Comparison of ENCODE assay signal across 27 mouse cellular contexts in the genomic region with DNA sequence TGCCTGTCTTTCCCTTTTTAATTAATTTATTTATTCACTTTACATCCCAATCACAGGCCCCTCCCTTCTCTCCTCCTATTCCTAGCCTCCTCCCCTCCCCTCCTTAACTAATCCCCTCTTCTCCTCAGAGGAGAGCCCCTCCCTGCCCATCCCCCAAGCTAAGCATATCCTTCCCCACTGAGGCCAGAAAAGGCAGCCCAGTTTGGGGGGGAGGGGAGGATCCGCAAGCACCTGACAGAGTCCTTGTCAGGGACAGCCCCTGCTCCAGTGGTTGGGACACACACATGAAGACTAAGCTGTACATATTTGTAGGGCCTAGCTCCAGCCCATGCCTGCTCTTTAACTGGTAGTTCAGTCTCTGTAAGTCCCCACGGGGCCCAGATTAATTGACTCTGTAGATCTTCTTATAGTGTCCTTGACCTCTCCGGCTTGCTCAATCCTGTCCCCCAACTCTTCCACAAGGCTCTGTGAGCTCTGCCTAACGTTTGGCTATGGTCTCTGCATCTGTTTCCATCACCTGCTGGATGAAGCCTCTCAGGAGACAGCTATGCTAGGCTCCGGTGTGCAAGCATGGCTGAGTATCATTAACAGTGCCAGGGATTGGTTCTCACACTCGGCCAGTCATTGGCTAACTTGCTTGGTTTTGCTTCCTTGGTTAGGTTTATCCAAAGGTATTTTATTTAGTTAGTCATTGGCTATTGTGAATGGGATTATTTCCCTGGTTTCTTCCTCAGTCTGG. TPM values are rescaled to one million over a fixed set of nuclear protein-coding genes. Genes with fewer than 3 reads are reported as not detected.
DNase-seq lines count a peak whose midpoint lies in the region; ATAC-seq and TF ChIP-seq lines count a peak whose summit lies in the region.
"Had no signal": no experiment of that assay in that cellular context is flagged by ENCODE, and none has a peak within 500 bp of the region (broad histone marks: within the 10 kb centered on the region; RNA-seq: fewer than 3 reads in every experiment).

No protein-coding gene starts in this region.

- no peaks in the 10 kb centered on the region for H3K27me3 ChIP-seq in forebrain, embryonic 11.5 days (ENCODE audit: control insufficient read depth, insufficient read depth, low read length)
- no peaks in the 10 kb centered on the region for H3K27me3 ChIP-seq in forebrain, embryonic 10.5 days (ENCODE audit: poor library complexity, severe bottlenecking)
- H3K27me3 ChIP-seq in midbrain, embryonic 11.5 days (ENCODE audit: control insufficient read depth, insufficient read depth, low read length) = no peaks in the 10 kb centered on the region
- no peaks in the 10 kb centered on the region for H3K27me3 ChIP-seq in midbrain, embryonic 15.5 days (replicated peaks)
- H3K27me3 ChIP-seq in liver, postnatal 0 days (ENCODE audit: insufficient read depth, low read length) = no peaks in the 10 kb centered on the region
- H3K27me3 ChIP-seq: embryonic facial prominence, embryonic 12.5 days; hindbrain, embryonic 13.5 days; neural tube, embryonic 13.5 days had no signal

- no peak overlapping the region for H3K4me3 ChIP-seq in forebrain, embryonic 11.5 days (ENCODE audit: low read depth, low read length)
- H3K4me3 ChIP-seq in forebrain, embryonic 10.5 days = no peak overlapping the region
- no peak overlapping the region for H3K4me3 ChIP-seq in midbrain, embryonic 11.5 days (ENCODE audit: low read depth, low read length)
- H3K4me3 ChIP-seq in midbrain, embryonic 15.5 days = no peak overlapping the region
- H3K4me3 ChIP-seq in liver, postnatal 0 days (ENCODE audit: low read depth, low read length) = no peak overlapping the region
- H3K4me3 ChIP-seq: embryonic facial prominence, embryonic 12.5 days; hindbrain, embryonic 13.5 days; neural tube, embryonic 13.5 days had no signal

- H3K36me3 ChIP-seq in forebrain, embryonic 11.5 days (ENCODE audit: control insufficient read depth, insufficient read depth, low read length) = no peaks in the 10 kb centered on the region; the same call in 1 of the 2 replicates
- H3K36me3 ChIP-seq in forebrain, embryonic 10.5 days (replicated peaks) = peaks cover 58% of the 10 kb centered on the region
- H3K36me3 ChIP-seq in midbrain, embryonic 11.5 days (ENCODE audit: control insufficient read depth, insufficient read depth, low read length) = no peaks in the 10 kb centered on the region
- H3K36me3 ChIP-seq in midbrain, embryonic 15.5 days (replicated peaks) = no peaks in the 10 kb centered on the region
- no peaks in the 10 kb centered on the region for H3K36me3 ChIP-seq in liver, postnatal 0 days (replicated peaks; ENCODE audit: insufficient read depth, low read length)
- H3K36me3 ChIP-seq: hindbrain, embryonic 13.5 days had no signal

- no peak overlapping the region for H3K27ac ChIP-seq in forebrain, embryonic 11.5 days (ENCODE audit: low read depth, low read length)
- no peak overlapping the region for H3K27ac ChIP-seq in forebrain, embryonic 10.5 days
- no peak overlapping the region for H3K27ac ChIP-seq in midbrain, embryonic 11.5 days (ENCODE audit: low read depth, low read length)
- no peak overlapping the region for H3K27ac ChIP-seq in midbrain, embryonic 15.5 days
- no peak overlapping the region for H3K27ac ChIP-seq in liver, postnatal 0 days (ENCODE audit: low read depth)
- H3K27ac ChIP-seq: embryonic facial prominence, embryonic 12.5 days; hindbrain, embryonic 13.5 days; liver, embryonic 14.5 days; neural tube, embryonic 13.5 days had no signal

- ATAC-seq in forebrain, embryonic 11.5 days (replicated peaks; ENCODE audit: low FRiP score) = peak; percentile 24; the same call in 1 of the 2 replicates
- peak; percentile 84 for ATAC-seq in midbrain, embryonic 11.5 days (ENCODE audit: low FRiP score)
- ATAC-seq in midbrain, embryonic 15.5 days (replicated peaks) = no peak
- no peak for ATAC-seq in liver, postnatal 0 days

- peak overlapping the region; percentile 35; the same call in 1 of the 2 replicates for H3K9ac ChIP-seq in forebrain, embryonic 11.5 days (ENCODE audit: low read length)
- no peak overlapping the region for H3K9ac ChIP-seq in midbrain, embryonic 11.5 days (ENCODE audit: low read length)
- H3K9ac ChIP-seq in midbrain, embryonic 15.5 days = no peak overlapping the region
- H3K9ac ChIP-seq in liver, postnatal 0 days (replicated peaks) = no peak overlapping the region
- H3K9ac ChIP-seq: embryonic facial prominence, embryonic 12.5 days; hindbrain, embryonic 13.5 days; liver, embryonic 14.5 days; lung, embryonic 14.5 days; neural tube, embryonic 13.5 days had no signal

- no peak for TF ChIP-seq EP300 in liver, postnatal 0 days (IDR thresholded peaks at IDR 0.05; ENCODE audit: low read depth)

- 37% methylated on average over 6 of the region's 6 CpGs for WGBS in forebrain, embryonic 11.5 days
- 35% methylated on average over 6 of the region's 6 CpGs for WGBS in forebrain, embryonic 10.5 days
- 27% methylated on average over 6 of the region's 6 CpGs for WGBS in midbrain, embryonic 11.5 days
- 26% methylated on average over 6 of the region's 6 CpGs for WGBS in midbrain, embryonic 15.5 days
- 66% methylated on average over 6 of the region's 6 CpGs for WGBS in liver, postnatal 0 days (ENCODE audit: insufficient replicate concordance)

- TF ChIP-seq CTCF in liver, postnatal 0 days (IDR thresholded peaks at IDR 0.05; ENCODE audit: low read depth) = no peak

- DNase-seq in forebrain, embryonic 11.5 days (ENCODE audit: low spot score) = no peak
- no peak for DNase-seq in forebrain, embryonic 10.5 days (ENCODE audit: extremely low spot score, low spot score)
- peak; percentile 86 for DNase-seq in midbrain, embryonic 11.5 days (ENCODE audit: low spot score, missing footprints)
- DNase-seq in R1 (ENCODE audit: low read depth, low spot score) = peak; percentile 94
- DNase-seq in retina, embryonic 14.5 days (ENCODE audit: low spot score) = peak; percentile 7
- DNase-seq in testis, postnatal 10 days (ENCODE audit: low spot score) = no peak
- no peak for DNase-seq in liver, postnatal 0 days
- DNase-seq: adrenal gland, adult 2 months; adrenal gland, postnatal 36 days; cerebellum, adult 18-20 months; cerebellum, postnatal 25 days; gastrocnemius, postnatal 10 days; heart, postnatal 4 days; kidney, adult 11 months; kidney, postnatal 25 days; liver; lung, embryonic 14.5 days; lung, postnatal 14 days; right cerebral cortex, postnatal 14 days; thymus, postnatal 25 days had no signal

- H3K4me2 ChIP-seq in forebrain, embryonic 11.5 days (ENCODE audit: low read depth, low read length, severe bottlenecking) = no peak overlapping the region
- no peak overlapping the region for H3K4me2 ChIP-seq in midbrain, embryonic 11.5 days
- no peak overlapping the region for H3K4me2 ChIP-seq in midbrain, embryonic 15.5 days
- H3K4me2 ChIP-seq in liver, postnatal 0 days (ENCODE audit: low read depth, low read length) = no peak overlapping the region
- H3K4me2 ChIP-seq: embryonic facial prominence, embryonic 12.5 days; heart, embryonic 11.5 days; hindbrain, embryonic 13.5 days; lung, embryonic 14.5 days; neural tube, embryonic 13.5 days had no signal

- peaks cover 3% of the 10 kb centered on the region; the same call in 1 of the 2 replicates for H3K4me1 ChIP-seq in forebrain, embryonic 11.5 days (replicated peaks; ENCODE audit: control insufficient read depth, insufficient read depth, low read length)
- H3K4me1 ChIP-seq in forebrain, embryonic 10.5 days = peaks cover 21% of the 10 kb centered on the region
- peaks cover 10% of the 10 kb centered on the region for H3K4me1 ChIP-seq in midbrain, embryonic 11.5 days (ENCODE audit: control insufficient read depth, insufficient read depth, low read length)
- H3K4me1 ChIP-seq in midbrain, embryonic 15.5 days = peaks cover 5% of the 10 kb centered on the region; the same call in 1 of the 2 replicates
- H3K4me1 ChIP-seq in liver, postnatal 0 days (ENCODE audit: insufficient read depth) = peaks cover 18% of the 10 kb centered on the region; the same call in 1 of the 2 replicates
- H3K4me1 ChIP-seq: embryonic facial prominence, embryonic 12.5 days had no signal

- H3K9me3 ChIP-seq in forebrain, embryonic 11.5 days (ENCODE audit: control insufficient read depth, low read length) = no peaks in the 10 kb centered on the region
- H3K9me3 ChIP-seq in forebrain, embryonic 10.5 days = no peaks in the 10 kb centered on the region
- no peaks in the 10 kb centered on the region for H3K9me3 ChIP-seq in midbrain, embryonic 11.5 days (ENCODE audit: control insufficient read depth, low read length)
- H3K9me3 ChIP-seq in midbrain, embryonic 15.5 days = no peaks in the 10 kb centered on the region
- H3K9me3 ChIP-seq in liver, postnatal 0 days (ENCODE audit: low read length) = no peaks in the 10 kb centered on the region
- H3K9me3 ChIP-seq: embryonic facial prominence, embryonic 12.5 days; G1E; hindbrain, embryonic 13.5 days; neural tube, embryonic 13.5 days had no signal

RNA-seq across cellular contexts. Expression of gene Malsu1, which starts 58.9 kb away (rescaled TPM):
- polyA plus RNA-seq in forebrain, embryonic 11.5 days (2014; fragmentation: Nextera tagmentation; extraction: Ambion mirVana) = 60.7 and 63.9 TPM in 2 replicates
- polyA plus RNA-seq in forebrain, embryonic 10.5 days (2016; fragmentation: Nextera tagmentation; extraction: Ambion mirVana) = 71.4 and 71.9 TPM in 2 replicates
- 59.3 and 63.0 TPM in 2 replicates for polyA plus RNA-seq in midbrain, embryonic 11.5 days (2014; fragmentation: Nextera tagmentation; extraction: Ambion mirVana)
- polyA plus RNA-seq in midbrain, embryonic 15.5 days (2015; fragmentation: Nextera tagmentation; extraction: Ambion mirVana) = 54.2 and 58.6 TPM in 2 replicates
- polyA plus RNA-seq in liver, postnatal 0 days (2015; fragmentation: Nextera tagmentation; extraction: Ambion mirVana) = 54.5 and 55.5 TPM in 2 replicates

Comparison
In these comparisons a context has a peak if more than half of its experiments do, and no peak if none do; other contexts are left out.
1. ATAC-seq: peak in forebrain, embryonic 11.5 days (single experiment) and midbrain, embryonic 11.5 days (single experiment); none in midbrain, embryonic 15.5 days (single experiment) and liver, postnatal 0 days (single experiment).
2. DNase-seq: peak in midbrain, embryonic 11.5 days (single experiment), R1 (single experiment) and retina, embryonic 14.5 days (single experiment); none in forebrain, embryonic 11.5 days (single experiment), forebrain, embryonic 10.5 days (single experiment), testis, postnatal 10 days (single experiment) and liver, postnatal 0 days (single experiment).